Mouse (Mus musculus) embryonic fibroblast, embryonic 13.5 days (primary cell): ENCODE results near the gene D10Wsu102e.

Source experiments
- CTCF ChIP-seq: IDR thresholded peaks from 2 replicates; pipeline ENCODE4 v1.5.1; 2011; ENCODE audit warnings: mild to moderate bottlenecking, control low read depth, low read length, moderate library complexity, borderline replicate concordance; ENCODE audit not compliant: insufficient read depth
- POLR2A ChIP-seq: IDR thresholded peaks from 2 replicates; pipeline ENCODE4 v1.6.1; 2011; ENCODE audit warnings: low read depth, mild to moderate bottlenecking, control low read depth, low read length, moderate library complexity

DNA sequence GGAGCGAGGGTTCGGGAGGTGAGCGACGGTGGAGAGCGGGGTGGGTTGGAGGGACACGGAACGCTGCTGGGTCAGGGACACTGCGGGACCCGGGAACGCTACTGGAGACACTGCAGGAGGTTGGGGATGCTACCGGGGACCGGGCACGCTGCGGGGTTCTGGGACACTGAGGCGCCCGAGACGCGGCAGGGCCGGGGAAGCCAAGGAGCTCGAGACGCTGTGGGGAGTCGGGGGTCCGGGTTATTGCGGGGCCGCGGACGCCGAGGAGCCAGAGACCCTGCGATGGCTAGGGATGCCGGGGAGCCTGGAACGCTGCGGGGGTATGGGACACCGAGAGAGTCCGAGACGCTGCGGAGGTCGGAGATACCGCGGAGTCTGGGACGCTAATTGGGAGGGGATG, 335 bp downstream of the D10Wsu102e start:
- no peak for TF ChIP-seq CTCF
- no peak for TF ChIP-seq POLR2A
